13 mouse cellular contexts compared by ENCODE assay signal in genomic region chr2:120046486-120047310, GRCm38 (mm10). TPM values are rescaled to one million over a fixed set of nuclear protein-coding genes. Genes with fewer than 3 reads are reported as not detected.
DNase-seq lines count a peak whose midpoint lies in the region; ATAC-seq and TF ChIP-seq lines count a peak whose summit lies in the region.
"Had no signal": no experiment of that assay in that cellular context is flagged by ENCODE, and none has a peak within 500 bp of the region (broad histone marks: within the 10 kb centered on the region; RNA-seq: fewer than 3 reads in every experiment).

No protein-coding gene starts in this region.

- no peaks in the 10 kb centered on the region for H3K27me3 ChIP-seq in lung, embryonic 14.5 days (ENCODE audit: insufficient read depth, low read length)
- no peaks in the 10 kb centered on the region for H3K27me3 ChIP-seq in stomach, embryonic 16.5 days (ENCODE audit: control insufficient read depth, insufficient read depth, low read length)
- H3K27me3 ChIP-seq: embryonic facial prominence, embryonic 15.5 days had no signal

- intact Hi-C loops in left cerebral cortex, postnatal 25 days (cut with DNase I): no loop called here

- no peak for TF ChIP-seq CTCF in lung, embryonic 14.5 days (IDR thresholded peaks at IDR 0.05; ENCODE audit: low read depth)

- H3K36me3 ChIP-seq in lung, embryonic 14.5 days (ENCODE audit: insufficient read depth): peaks cover 5% of the 10 kb centered on the region
- peaks cover 3% of the 10 kb centered on the region; the same call in 1 of the 2 replicates for H3K36me3 ChIP-seq in stomach, embryonic 16.5 days (ENCODE audit: control insufficient read depth, insufficient read depth, low read length)

- no peaks in the 10 kb centered on the region for H3K9me3 ChIP-seq in lung, embryonic 14.5 days (ENCODE audit: low read depth, low read length)
- H3K9me3 ChIP-seq in stomach, embryonic 16.5 days (replicated peaks; ENCODE audit: control insufficient read depth, low read length): no peaks in the 10 kb centered on the region
- H3K9me3 ChIP-seq: embryonic facial prominence, embryonic 15.5 days had no signal

- H3K4me1 ChIP-seq in lung, embryonic 14.5 days (ENCODE audit: insufficient read depth): no peaks in the 10 kb centered on the region
- peaks cover 16% of the 10 kb centered on the region; the same call in 1 of the 2 replicates for H3K4me1 ChIP-seq in stomach, embryonic 16.5 days (ENCODE audit: control insufficient read depth, insufficient read depth, low read length)

- H3K4me2 ChIP-seq in lung, embryonic 14.5 days: no peak overlapping the region
- H3K4me2 ChIP-seq in stomach, embryonic 16.5 days (ENCODE audit: low read depth, low read length): 0 out of 2 replicates have a peak overlapping the region, but pooled peaks have one; percentile 10
- H3K4me2 ChIP-seq: embryonic facial prominence, embryonic 15.5 days; heart, embryonic 11.5 days had no signal

- ATAC-seq in frontal cortex, adult (ENCODE audit: low TSS enrichment): peak; percentile 55
- no peak for ATAC-seq in lung, embryonic 14.5 days (ENCODE audit: insufficient read depth)
- peak; percentile 48; the same call in 1 of the 2 replicates for ATAC-seq in stomach, embryonic 16.5 days (ENCODE audit: insufficient read depth, low FRiP score)

- no peak overlapping the region for H3K9ac ChIP-seq in lung, embryonic 14.5 days
- peak overlapping the region; percentile 32 for H3K9ac ChIP-seq in stomach, embryonic 16.5 days (ENCODE audit: low read length)
- H3K9ac ChIP-seq: embryonic facial prominence, embryonic 15.5 days had no signal

- no peak for DNase-seq in frontal cortex, postnatal 10 days (ENCODE audit: low spot score in 2 of 2)
- peak; percentile 25 for DNase-seq in lung, embryonic 14.5 days
- DNase-seq in lung, postnatal 10 days: no peak
- peak; percentile 53 to 84 for DNase-seq in left cerebral cortex, postnatal 25 days (ENCODE audit: low spot score in 2 of 2)
- no peak for DNase-seq in embryo, embryonic 10 days (ENCODE audit: low spot score)
- DNase-seq in urinary bladder, postnatal 14 days (ENCODE audit: low spot score): no peak
- DNase-seq: adrenal gland, postnatal 36 days; cerebellum, adult 11 months; lung, postnatal 36 days had no signal

- no peak overlapping the region for H3K27ac ChIP-seq in lung, embryonic 14.5 days (ENCODE audit: low read depth)
- no peak overlapping the region for H3K27ac ChIP-seq in stomach, embryonic 16.5 days (ENCODE audit: low read length)
- H3K27ac ChIP-seq: embryonic facial prominence, embryonic 15.5 days had no signal

- no peak overlapping the region for H3K4me3 ChIP-seq in lung, embryonic 14.5 days (ENCODE audit: low read depth, low read length)
- no peak overlapping the region for H3K4me3 ChIP-seq in stomach, embryonic 16.5 days (replicated peaks; ENCODE audit: low read length)
- H3K4me3 ChIP-seq: embryonic facial prominence, embryonic 15.5 days had no signal

- WGBS in lung, embryonic 14.5 days: 51% methylated on average over 14 of the region's 14 CpGs
- WGBS in stomach, embryonic 16.5 days: 57% methylated on average over 14 of the region's 14 CpGs

RNA-seq across cellular contexts. Expression of gene Pla2g4b, which starts 13.5 kb away (rescaled TPM):
- polyA plus RNA-seq in lung, embryonic 14.5 days (2014; fragmentation: Nextera tagmentation; extraction: Ambion mirVana): 1.2 and 1.5 TPM in 2 replicates
- 1 to 10 TPM; 2.1 to 3.0 TPM for total RNA-seq in left cerebral cortex, postnatal 25 days (2021)
- 1.8 and 2.7 TPM in 2 replicates for polyA plus RNA-seq in stomach, embryonic 16.5 days (2015; fragmentation: Nextera tagmentation; extraction: Ambion mirVana)

RNA-seq across cellular contexts. Expression of gene Gm28042, which starts 19.4 kb away (rescaled TPM):
- 2.2 and 3.3 TPM in 2 replicates for polyA plus RNA-seq in lung, embryonic 14.5 days (2014; fragmentation: Nextera tagmentation; extraction: Ambion mirVana)
- total RNA-seq in left cerebral cortex, postnatal 25 days (2021): 1 to 10 TPM in 1 of 2 experiments, under 1 TPM in 1; 0.78 to 1.9 TPM
- 2.4 and 5.1 TPM in 2 replicates for polyA plus RNA-seq in stomach, embryonic 16.5 days (2015; fragmentation: Nextera tagmentation; extraction: Ambion mirVana)

RNA-seq across cellular contexts. Expression of gene Jmjd7, which starts 19.4 kb away (rescaled TPM):
- 19.9 and 21.8 TPM in 2 replicates for polyA plus RNA-seq in lung, embryonic 14.5 days (2014; fragmentation: Nextera tagmentation; extraction: Ambion mirVana)
- 1 to 10 TPM; 3.5 to 4.3 TPM for total RNA-seq in left cerebral cortex, postnatal 25 days (2021)
- 13.4 and 15.4 TPM in 2 replicates for polyA plus RNA-seq in stomach, embryonic 16.5 days (2015; fragmentation: Nextera tagmentation; extraction: Ambion mirVana)

Comparison
In these comparisons a context has a peak if more than half of its experiments do, and no peak if none do; other contexts are left out.
1. DNase-seq: peak in lung, embryonic 14.5 days (single experiment) and left cerebral cortex, postnatal 25 days (2 of 2); none in frontal cortex, postnatal 10 days (0 of 2), lung, postnatal 10 days (single experiment), embryo, embryonic 10 days (single experiment) and urinary bladder, postnatal 14 days (single experiment).